Mouse (Mus musculus) bone marrow, adult 2 months (tissue): ENCODE measurements around the gene Hsd11b2.

ENCODE experiments used
- CTCF ChIP-seq: fragments of 200-500 bp; IDR thresholded peaks from 2 replicates; pipeline ENCODE4 v1.5.1; 2011; ENCODE audit warnings: low read length, control low read depth; ENCODE audit not compliant: control insufficient read depth, insufficient read depth
- POLR2A ChIP-seq: fragments of 200-500 bp; IDR thresholded peaks from 2 replicates; pipeline ENCODE4 v1.6.1; 2011; ENCODE audit warnings: low read depth, mild to moderate bottlenecking, control low read depth, low read length, borderline replicate concordance; ENCODE audit not compliant: control insufficient read depth

DNA sequence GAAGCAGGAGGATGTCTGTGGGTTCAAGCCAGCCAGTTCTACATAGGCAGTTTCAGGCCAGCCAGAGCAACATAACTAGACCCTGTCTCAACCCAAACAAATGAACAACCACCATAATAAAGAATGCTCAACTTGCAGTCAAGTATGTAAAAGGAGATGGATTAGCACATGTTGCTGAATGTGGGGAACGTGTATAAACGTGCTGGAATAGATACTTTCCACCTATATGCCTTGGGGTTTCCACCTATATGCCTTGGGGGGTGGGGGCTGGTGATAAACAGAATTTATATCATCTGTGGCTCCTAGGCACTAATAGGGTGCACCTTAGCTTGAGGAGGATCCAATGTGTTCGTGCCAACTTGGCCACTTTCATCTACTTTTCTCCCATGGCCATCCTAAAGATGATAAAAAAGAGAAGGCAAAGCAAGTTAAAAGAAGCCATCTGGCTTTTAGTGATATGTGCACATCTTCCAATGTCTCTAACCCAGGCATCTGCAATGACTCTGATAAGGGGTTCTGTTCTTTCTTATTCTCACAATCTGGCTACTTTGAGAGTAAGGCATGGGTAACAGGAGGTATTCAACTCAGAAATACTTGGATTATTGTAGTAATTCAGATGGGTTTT lies 23.6 kb downstream of the Hsd11b2 start:
- TF ChIP-seq POLR2A = no peak
- no peak for TF ChIP-seq CTCF
